Mouse (Mus musculus): ENCODE results near the gene Plce1. TPM values are rescaled to one million over a fixed set of nuclear protein-coding genes. Genes with fewer than 3 reads are reported as not detected.

Gene Plce1
- polyA plus RNA-seq, 1 experiment, result 2.2 TPM

GRCm38 (mm10) chr19:38798801-38799200 lies 317.9 kb downstream of the Plce1 start:
- no peak for TF ChIP-seq CTCF (IDR thresholded peaks at IDR 0.05; ENCODE audit: extremely low read depth, insufficient read depth, low read length)
- no peak for TF ChIP-seq POLR2A (IDR thresholded peaks at IDR 0.05; ENCODE audit: extremely low read depth, insufficient read depth, low read length)
- peaks cover 1% of the 10 kb centered on the region; the same call in 1 of the 2 replicates for H3K4me1 ChIP-seq (ENCODE audit: control insufficient read depth, insufficient read depth, low read length)

GRCm38 (mm10) chr19:38818191-38818590 lies 337.3 kb downstream of the Plce1 start:
- Histone ChIP-seq H3K4me3 (ENCODE audit: insufficient read depth, low read length) (peak overlapping the region; percentile 92; the same call in 1 of the 2 replicates), H3K4me1 (ENCODE audit: control insufficient read depth, insufficient read depth, low read length) (peaks cover 2% of the 10 kb centered on the region; the same call in 1 of the 2 replicates), H3K27ac (ENCODE audit: insufficient read depth, low read length) (no peak overlapping the region)
- TF ChIP-seq POLR2A (IDR thresholded peaks at IDR 0.05; ENCODE audit: extremely low read depth, insufficient read depth, low read length) (no peak), CTCF (IDR thresholded peaks at IDR 0.05; ENCODE audit: extremely low read depth, insufficient read depth, low read length) (no peak)

More at GRCm38 (mm10) chr19:38798801-38799200, 317.9 kb downstream of the Plce1 start:
- H3K27ac ChIP-seq (ENCODE audit: insufficient read depth, low read length), result no peak overlapping the region
- no peak overlapping the region for H3K4me3 ChIP-seq (ENCODE audit: insufficient read depth, low read length)

- H3K27ac ChIP-seq (ENCODE audit: insufficient read depth, low read length), result no peak within 1 kb of the TSS
- peaks cover 2% of the 10 kb centered on the region; the same call in 1 of the 2 replicates for H3K4me1 ChIP-seq (ENCODE audit: control insufficient read depth, insufficient read depth, low read length)
- H3K4me3 ChIP-seq (ENCODE audit: insufficient read depth, low read length), result peak within 1 kb of the TSS; percentile 92
- TF ChIP-seq POLR2A (IDR thresholded peaks at IDR 0.05; ENCODE audit: extremely low read depth, insufficient read depth, low read length), result peak; percentile 62; the same call in 1 of the 2 replicates
- TF ChIP-seq CTCF (IDR thresholded peaks at IDR 0.05; ENCODE audit: extremely low read depth, insufficient read depth, low read length), result peak; percentile 62
These were observed 338.0 kb downstream of the Plce1 start, which contains the start of gene Noc3l for GRCm38 (mm10) chr19:38818766-38819426. Gene Noc3l (minus strand): TSS chr19:38819237.

GRCm38 (mm10) chr19:38819427-38819802 lies 338.5 kb downstream of the Plce1 start:
- no peak overlapping the region for H3K27ac ChIP-seq (ENCODE audit: insufficient read depth, low read length)
- peak overlapping the region; percentile 92 for H3K4me3 ChIP-seq (ENCODE audit: insufficient read depth, low read length)
- TF ChIP-seq CTCF (IDR thresholded peaks at IDR 0.05; ENCODE audit: extremely low read depth, insufficient read depth, low read length) (no peak), POLR2A (IDR thresholded peaks at IDR 0.05; ENCODE audit: extremely low read depth, insufficient read depth, low read length) (no peak)
- H3K4me1 ChIP-seq (ENCODE audit: control insufficient read depth, insufficient read depth, low read length), result peaks cover 2% of the 10 kb centered on the region; the same call in 1 of the 2 replicates

- Histone ChIP-seq H3K27ac (ENCODE audit: insufficient read depth, low read length) (no peak overlapping the region), H3K4me3 (ENCODE audit: insufficient read depth, low read length) (no peak overlapping the region), H3K4me1 (ENCODE audit: control insufficient read depth, insufficient read depth, low read length) (peaks cover 2% of the 10 kb centered on the region; the same call in 1 of the 2 replicates)
- no peak for TF ChIP-seq POLR2A (IDR thresholded peaks at IDR 0.05; ENCODE audit: extremely low read depth, insufficient read depth, low read length)
- no peak for TF ChIP-seq CTCF (IDR thresholded peaks at IDR 0.05; ENCODE audit: extremely low read depth, insufficient read depth, low read length)
These were observed 339.4 kb downstream of the Plce1 start for GRCm38 (mm10) chr19:38820186-38820804.

- TF ChIP-seq CTCF (IDR thresholded peaks at IDR 0.05; ENCODE audit: extremely low read depth, insufficient read depth, low read length), result no peak
- TF ChIP-seq POLR2A (IDR thresholded peaks at IDR 0.05; ENCODE audit: extremely low read depth, insufficient read depth, low read length), result no peak
These were observed 352.3 kb downstream of the Plce1 start for GRCm38 (mm10) chr19:38833224-38833623.

More at GRCm38 (mm10) chr19:38833224-38833623, 352.3 kb downstream of the Plce1 start:
- Histone ChIP-seq H3K4me1 (ENCODE audit: control insufficient read depth, insufficient read depth, low read length) (peaks cover 2% of the 10 kb centered on the region; the same call in 1 of the 2 replicates), H3K27ac (ENCODE audit: insufficient read depth, low read length) (no peak overlapping the region), H3K4me3 (ENCODE audit: insufficient read depth, low read length) (no peak overlapping the region)

Other genes starting within 250 kb of the Plce1 start
- 80.9 and 90.5 TPM in 2 replicates for gene Lgi1, start 216.6 kb upstream of the Plce1 start, polyA plus RNA-seq (2012; rRNA removed)
- gene Slc35g1, start 85.1 kb upstream of the Plce1 start, polyA plus RNA-seq (2012; rRNA removed), result 1.6 and 1.8 TPM in 2 replicates

All from cortical plate, adult 2 months (tissue).